ENCODE assay signal across 22 mouse cellular contexts in the genomic region with DNA sequence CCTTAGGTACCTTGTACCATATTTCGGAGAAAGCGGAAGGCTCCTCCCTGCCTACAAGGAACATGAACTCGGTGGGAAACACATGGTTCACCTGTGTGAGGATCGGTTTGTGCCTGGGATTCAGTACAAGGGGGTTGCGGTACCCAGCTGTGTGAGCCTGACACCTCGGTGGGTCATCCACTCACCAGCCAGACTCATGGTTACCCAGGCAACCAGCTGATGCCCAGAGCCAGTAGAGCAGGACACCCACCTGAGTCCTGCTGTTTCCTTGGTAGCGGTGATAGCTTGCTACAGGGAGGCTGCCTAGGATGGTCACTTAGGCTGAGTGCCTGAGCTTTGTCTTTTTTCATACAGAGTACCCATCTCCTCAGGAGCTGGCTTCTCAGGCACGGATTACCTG.
DNase-seq lines count a peak whose midpoint lies in the region; ATAC-seq lines count a peak whose summit lies in the region.
"Had no signal": no experiment of that assay in that cellular context is flagged by ENCODE, and none has a peak within 500 bp of the region (broad histone marks: within the 10 kb centered on the region; RNA-seq: fewer than 3 reads in every experiment).

No protein-coding gene starts in this region.

- WGBS in forebrain, embryonic 12.5 days = 79% methylated on average over 8 of the region's 8 CpGs
- 90% methylated on average over 8 of the region's 8 CpGs for WGBS in forebrain, embryonic 10.5 days
- 66% methylated on average over 8 of the region's 8 CpGs for WGBS in midbrain, embryonic 14.5 days
- 88% methylated on average over 8 of the region's 8 CpGs for WGBS in midbrain, embryonic 10.5 days
- 60% methylated on average over 8 of the region's 8 CpGs for WGBS in hindbrain, embryonic 15.5 days
- 57% methylated on average over 8 of the region's 8 CpGs for WGBS in neural tube, embryonic 15.5 days

- ATAC-seq in forebrain, embryonic 12.5 days (ENCODE audit: low FRiP score) = peak; percentile 39
- no peak for ATAC-seq in midbrain, embryonic 14.5 days (ENCODE audit: low FRiP score, low TSS enrichment)
- ATAC-seq in hindbrain, embryonic 15.5 days (ENCODE audit: low FRiP score, low read depth) = peak; percentile 23
- no peak for ATAC-seq in neural tube, embryonic 15.5 days (ENCODE audit: low FRiP score)
- ATAC-seq: intestine, embryonic 15.5 days had no signal

- no peak overlapping the region for H3K4me2 ChIP-seq in forebrain, embryonic 12.5 days
- no peak overlapping the region for H3K4me2 ChIP-seq in midbrain, embryonic 14.5 days (ENCODE audit: low read length)
- no peak overlapping the region for H3K4me2 ChIP-seq in hindbrain, embryonic 15.5 days
- H3K4me2 ChIP-seq in neural tube, embryonic 15.5 days = no peak overlapping the region
- H3K4me2 ChIP-seq: intestine, embryonic 15.5 days; lung, embryonic 14.5 days had no signal

- no peaks in the 10 kb centered on the region for H3K27me3 ChIP-seq in forebrain, embryonic 12.5 days
- no peaks in the 10 kb centered on the region for H3K27me3 ChIP-seq in forebrain, embryonic 10.5 days (ENCODE audit: poor library complexity, severe bottlenecking)
- no peaks in the 10 kb centered on the region for H3K27me3 ChIP-seq in midbrain, embryonic 14.5 days (ENCODE audit: control insufficient read depth, insufficient read depth, low read length)
- no peaks in the 10 kb centered on the region for H3K27me3 ChIP-seq in midbrain, embryonic 10.5 days (ENCODE audit: low read depth, poor library complexity, severe bottlenecking)
- no peaks in the 10 kb centered on the region for H3K27me3 ChIP-seq in hindbrain, embryonic 15.5 days
- H3K27me3 ChIP-seq in neural tube, embryonic 15.5 days (replicated peaks) = no peaks in the 10 kb centered on the region
- H3K27me3 ChIP-seq: intestine, embryonic 15.5 days had no signal

- no peak overlapping the region for H3K9ac ChIP-seq in forebrain, embryonic 12.5 days
- H3K9ac ChIP-seq in midbrain, embryonic 14.5 days (replicated peaks; ENCODE audit: low read length) = no peak overlapping the region
- no peak overlapping the region for H3K9ac ChIP-seq in hindbrain, embryonic 15.5 days
- H3K9ac ChIP-seq in neural tube, embryonic 15.5 days (replicated peaks) = no peak overlapping the region
- H3K9ac ChIP-seq: intestine, embryonic 15.5 days; liver, embryonic 14.5 days; lung, embryonic 14.5 days had no signal

- DNase-seq in forebrain, embryonic 10.5 days (ENCODE audit: extremely low spot score, low spot score) = no peak
- peak; percentile 56 for DNase-seq in midbrain, embryonic 14.5 days
- no peak for DNase-seq in midbrain, embryonic 10.5 days (ENCODE audit: low spot score)
- no peak for DNase-seq in urinary bladder, postnatal 36 days (ENCODE audit: low spot score in 2 of 2)
- no peak for DNase-seq in lung, postnatal 10 days
- DNase-seq: adrenal gland, postnatal 25 days; cerebellum, adult 11 months; gastrocnemius, adult 2 months; heart, postnatal 4 days; kidney, adult 8-10 months; kidney, postnatal 14 days; layer of hippocampus, postnatal 36 days; lung, embryonic 14.5 days; lung, postnatal 36 days; thymus, adult 18-20 months; thymus, postnatal 36 days had no signal

- no peaks in the 10 kb centered on the region for H3K9me3 ChIP-seq in forebrain, embryonic 12.5 days
- H3K9me3 ChIP-seq in forebrain, embryonic 10.5 days = no peaks in the 10 kb centered on the region
- no peaks in the 10 kb centered on the region for H3K9me3 ChIP-seq in midbrain, embryonic 14.5 days (ENCODE audit: control insufficient read depth, low read length)
- H3K9me3 ChIP-seq in midbrain, embryonic 10.5 days (replicated peaks) = no peaks in the 10 kb centered on the region; the same call in 1 of the 2 replicates
- no peaks in the 10 kb centered on the region for H3K9me3 ChIP-seq in hindbrain, embryonic 15.5 days
- no peaks in the 10 kb centered on the region for H3K9me3 ChIP-seq in neural tube, embryonic 15.5 days (replicated peaks)
- H3K9me3 ChIP-seq: heart, embryonic 10.5 days; intestine, embryonic 15.5 days had no signal

- no peak overlapping the region for H3K4me3 ChIP-seq in forebrain, embryonic 12.5 days (replicated peaks)
- no peak overlapping the region for H3K4me3 ChIP-seq in forebrain, embryonic 10.5 days
- H3K4me3 ChIP-seq in midbrain, embryonic 14.5 days (replicated peaks; ENCODE audit: low read depth, low read length) = no peak overlapping the region
- H3K4me3 ChIP-seq in midbrain, embryonic 10.5 days = no peak overlapping the region
- no peak overlapping the region for H3K4me3 ChIP-seq in hindbrain, embryonic 15.5 days
- H3K4me3 ChIP-seq in neural tube, embryonic 15.5 days (replicated peaks) = no peak overlapping the region
- H3K4me3 ChIP-seq: gastrocnemius, adult 2 months; heart, embryonic 10.5 days; intestine, embryonic 15.5 days had no signal

- peaks cover 32% of the 10 kb centered on the region for H3K4me1 ChIP-seq in forebrain, embryonic 12.5 days
- peaks cover 34% of the 10 kb centered on the region for H3K4me1 ChIP-seq in forebrain, embryonic 10.5 days
- peaks cover 41% of the 10 kb centered on the region for H3K4me1 ChIP-seq in midbrain, embryonic 14.5 days (ENCODE audit: control insufficient read depth, insufficient read depth, low read length)
- H3K4me1 ChIP-seq in midbrain, embryonic 10.5 days = peaks cover 35% of the 10 kb centered on the region
- peaks cover 54% of the 10 kb centered on the region for H3K4me1 ChIP-seq in hindbrain, embryonic 15.5 days (replicated peaks)
- H3K4me1 ChIP-seq in neural tube, embryonic 15.5 days = peaks cover 50% of the 10 kb centered on the region

- H3K27ac ChIP-seq in forebrain, embryonic 12.5 days = peak overlapping the region; percentile 43
- H3K27ac ChIP-seq in forebrain, embryonic 10.5 days = no peak overlapping the region
- peak overlapping the region; percentile 49 for H3K27ac ChIP-seq in midbrain, embryonic 14.5 days (replicated peaks; ENCODE audit: low read depth, low read length)
- H3K27ac ChIP-seq in midbrain, embryonic 10.5 days (replicated peaks) = no peak overlapping the region
- H3K27ac ChIP-seq in hindbrain, embryonic 15.5 days (replicated peaks) = peak overlapping the region; percentile 45
- peak overlapping the region; percentile 11; the same call in 1 of the 2 replicates for H3K27ac ChIP-seq in neural tube, embryonic 15.5 days (replicated peaks)
- H3K27ac ChIP-seq: gastrocnemius, adult 2 months; heart, embryonic 10.5 days; intestine, embryonic 15.5 days; liver, embryonic 14.5 days had no signal

- peaks cover 15% of the 10 kb centered on the region for H3K36me3 ChIP-seq in forebrain, embryonic 12.5 days (replicated peaks)
- H3K36me3 ChIP-seq in forebrain, embryonic 10.5 days (replicated peaks) = peaks cover 32% of the 10 kb centered on the region
- H3K36me3 ChIP-seq in midbrain, embryonic 14.5 days (ENCODE audit: control insufficient read depth, insufficient read depth, low read length) = no peaks in the 10 kb centered on the region
- H3K36me3 ChIP-seq in midbrain, embryonic 10.5 days = peaks cover 24% of the 10 kb centered on the region
- H3K36me3 ChIP-seq in hindbrain, embryonic 15.5 days = no peaks in the 10 kb centered on the region
- H3K36me3 ChIP-seq in neural tube, embryonic 15.5 days = peaks cover 10% of the 10 kb centered on the region
- H3K36me3 ChIP-seq: intestine, embryonic 15.5 days had no signal

Comparison
In these comparisons a context has a peak if more than half of its experiments do, and no peak if none do; other contexts are left out.
1. H3K27ac ChIP-seq: peak in forebrain, embryonic 12.5 days (single experiment), midbrain, embryonic 14.5 days (single experiment), hindbrain, embryonic 15.5 days (single experiment) and neural tube, embryonic 15.5 days (single experiment); none in forebrain, embryonic 10.5 days (single experiment) and midbrain, embryonic 10.5 days (single experiment).
2. ATAC-seq: peak in forebrain, embryonic 12.5 days (single experiment) and hindbrain, embryonic 15.5 days (single experiment); none in midbrain, embryonic 14.5 days (single experiment) and neural tube, embryonic 15.5 days (single experiment).